Mouse (Mus musculus) heart, embryonic 15.5 days (tissue): ENCODE measurements around the gene Gabrp. TPM values are rescaled to one million over a fixed set of nuclear protein-coding genes. Genes with fewer than 3 reads are reported as not detected.

Source experiments
- ATAC-seq: fragments of 200-750 bp; cut with Nextera tagmentation; replicated peaks from 2 replicates; pipeline ENCODE4 v1.8.0; 2017; ENCODE audit warnings: low read depth, moderate TSS enrichment; ENCODE audit not compliant: insufficient number of reproducible peaks, insufficient read depth, low FRiP score
- H3K27ac ChIP-seq: fragments of 300-500 bp; sonication (generic); 2 replicates; pipeline ENCODE4 v1.5.1; 2015; ENCODE audit warnings: mild to moderate bottlenecking, inconsistent platforms
- H3K27me3 ChIP-seq: fragments of 300-500 bp; sonication (generic); 2 replicates; pipeline ENCODE4 v1.6.1; 2015; ENCODE audit warnings: inconsistent platforms
- H3K36me3 ChIP-seq: fragments of 300-500 bp; sonication (generic); 2 replicates; pipeline ENCODE4 v1.6.1; 2015; ENCODE audit warnings: mild to moderate bottlenecking, inconsistent platforms
- H3K4me1 ChIP-seq: fragments of 300-500 bp; sonication (generic); replicated peaks from 2 replicates; pipeline ENCODE4 v1.6.1; 2015; ENCODE audit warnings: inconsistent platforms
- H3K4me2 ChIP-seq: fragments of 300-500 bp; sonication (generic); 2 replicates; pipeline ENCODE4 v1.6.1; 2015; ENCODE audit warnings: inconsistent platforms, mild to moderate bottlenecking, moderate library complexity
- H3K4me3 ChIP-seq: fragments of 300-500 bp; sonication (generic); 2 replicates; pipeline ENCODE4 v1.5.1; 2015; ENCODE audit warnings: mild to moderate bottlenecking, inconsistent platforms
- H3K9ac ChIP-seq: fragments of 300-500 bp; sonication (generic); 2 replicates; pipeline ENCODE4 v1.6.1; 2015; ENCODE audit warnings: mild to moderate bottlenecking, inconsistent platforms
- H3K9me3 ChIP-seq: fragments of 300-500 bp; sonication (generic); replicated peaks from 2 replicates; pipeline ENCODE4 v1.6.1; 2016; ENCODE audit warnings: inconsistent platforms
- WGBS: fragments of 180-500 bp; shearing (Covaris S2); methylation state at CpG from one replicate; pipeline ENCODE4 v1.1.7; 2015; ENCODE audit warnings: mixed read lengths; 5-methylcytosine and 5-hydroxymethylcytosine counted together
- polyA plus RNA-seq: library from polyadenylated mRNA; unstranded; fragments of >200 nt; fragmentation: Nextera tagmentation; extraction: Ambion mirVana; gene quantifications from 2 replicates; pipeline ENCODE4 v1.2.1, GENCODE M21; 2015

The Gabrp gene
- polyA plus RNA-seq, 1 experiment from 2014 or later = 0.09 TPM

DNA sequence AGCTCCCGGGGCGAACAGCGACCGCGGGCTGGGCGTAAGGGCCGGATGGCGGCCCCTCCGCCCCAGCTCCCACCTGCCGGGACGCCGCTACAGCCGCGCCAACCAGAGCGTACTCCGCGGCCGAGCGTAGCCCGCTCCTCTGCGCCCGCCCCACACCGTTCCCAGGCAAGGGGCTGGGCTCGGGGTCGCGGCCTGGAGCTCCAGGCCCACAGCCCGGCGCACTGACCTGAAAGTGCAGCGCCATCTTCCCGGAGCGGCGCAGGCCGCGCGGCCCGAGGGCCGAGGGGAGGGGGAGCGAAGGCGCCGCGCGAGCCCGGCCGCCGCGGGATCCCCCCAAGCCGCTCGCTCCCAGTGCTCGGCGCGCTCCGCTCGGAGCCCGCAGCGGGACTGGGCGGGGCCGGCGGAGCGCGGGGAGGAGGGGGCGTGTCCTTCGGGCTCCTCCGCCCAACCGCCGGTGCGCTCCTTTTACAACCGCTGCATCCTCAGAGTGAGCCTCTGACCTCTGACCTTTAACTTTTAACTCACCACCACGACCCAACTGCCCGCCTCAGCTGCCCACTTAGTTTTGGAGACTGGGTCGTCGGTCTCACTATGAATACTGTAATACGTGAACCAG lies 65.3 kb downstream of the Gabrp start, which contains the start of gene Ranbp17:
TSS of gene Ranbp17 (minus strand) at position 371 of the 616 bp plus-strand sequence.
- 1% methylated on average over 43 of the region's 72 CpGs for WGBS
- Histone ChIP-seq H3K4me3 (peak within 1 kb of the TSS; percentile 98), H3K4me2 (peak within 1 kb of the TSS; percentile 88), H3K9me3 (no peaks in the 10 kb centered on the region), H3K36me3 (no peaks in the 10 kb centered on the region), H3K27me3 (no peaks in the 10 kb centered on the region), H3K27ac (peak within 1 kb of the TSS; percentile 85), H3K4me1 (no peaks in the 10 kb centered on the region; the same call in 1 of the 2 replicates), H3K9ac (peak within 1 kb of the TSS; percentile 88)
- peak; percentile 79 for ATAC-seq

DNA sequence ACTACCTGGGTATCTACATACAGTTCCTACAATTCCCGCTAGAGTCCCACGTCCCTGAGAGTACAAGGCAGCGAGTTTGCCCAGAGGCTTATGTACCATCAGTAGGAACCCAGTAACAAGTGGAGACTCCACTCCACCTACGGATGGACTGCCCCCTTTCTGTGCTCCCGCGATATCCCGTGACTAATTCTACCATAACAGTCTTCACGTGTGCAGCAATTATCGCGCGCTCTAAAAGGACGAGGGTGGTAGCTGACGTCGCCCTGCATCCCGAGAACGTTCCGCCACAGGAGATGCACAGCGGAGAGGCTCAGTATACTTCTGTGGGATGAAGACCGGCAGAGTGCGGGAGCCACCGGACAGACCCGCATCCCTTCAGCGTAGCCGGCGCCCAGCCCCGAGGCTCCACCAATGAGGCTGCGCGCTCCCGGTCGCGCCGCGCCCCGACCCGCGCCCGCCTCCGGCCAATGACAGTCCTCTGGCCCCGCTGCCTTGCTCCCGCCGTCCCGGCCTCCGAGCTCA lies 65.8 kb downstream of the Gabrp start:
- Histone ChIP-seq H3K4me3 (peak overlapping the region; percentile 98), H3K27me3 (no peaks in the 10 kb centered on the region), H3K36me3 (no peaks in the 10 kb centered on the region), H3K27ac (peak overlapping the region; percentile 85), H3K9me3 (no peaks in the 10 kb centered on the region), H3K4me2 (peak overlapping the region; percentile 88), H3K9ac (peak overlapping the region; percentile 88), H3K4me1 (no peaks in the 10 kb centered on the region; the same call in 1 of the 2 replicates)
- WGBS = under 1% methylated on average over 37 of the region's 43 CpGs
- ATAC-seq = peak; percentile 90

DNA sequence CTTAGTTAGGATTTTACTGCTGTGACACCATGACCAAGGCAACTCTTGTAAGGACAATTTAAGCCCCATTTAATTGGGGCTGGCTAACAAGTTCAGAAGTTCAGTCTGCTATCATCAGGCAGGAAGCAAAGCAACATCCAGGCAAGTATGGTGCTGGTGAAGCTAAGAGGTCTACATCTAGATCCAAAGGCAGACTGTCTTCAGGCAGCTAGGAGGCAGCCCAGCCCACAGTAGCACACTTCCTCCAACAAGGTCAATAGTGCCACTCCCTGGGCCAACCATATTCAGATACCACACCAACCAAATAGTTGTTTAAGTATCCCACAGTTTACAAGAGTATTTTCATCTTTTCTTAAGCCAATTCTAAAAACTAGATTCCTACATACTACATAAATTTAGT lies 69.4 kb downstream of the Gabrp start:
- no peaks in the 10 kb centered on the region for H3K36me3 ChIP-seq
- H3K4me2 ChIP-seq = no peak overlapping the region
- H3K4me3 ChIP-seq = no peak overlapping the region
- ATAC-seq = no peak
- H3K27ac ChIP-seq = no peak overlapping the region
- H3K27me3 ChIP-seq = no peaks in the 10 kb centered on the region
- no peaks in the 10 kb centered on the region; the same call in 1 of the 2 replicates for H3K4me1 ChIP-seq
- no peak overlapping the region for H3K9ac ChIP-seq
- no peaks in the 10 kb centered on the region for H3K9me3 ChIP-seq

Other genes with a start within 250 kb of the Gabrp start
- gene Ranbp17, start 65.2 kb downstream of the Gabrp start, polyA plus RNA-seq = 3.1 and 4.2 TPM in 2 replicates
- not detected in 2 replicates for gene D130052B06Rik, start 20.3 kb upstream of the Gabrp start, polyA plus RNA-seq